Comparison of ENCODE assay signal across 10 mouse cellular contexts in the genomic region with DNA sequence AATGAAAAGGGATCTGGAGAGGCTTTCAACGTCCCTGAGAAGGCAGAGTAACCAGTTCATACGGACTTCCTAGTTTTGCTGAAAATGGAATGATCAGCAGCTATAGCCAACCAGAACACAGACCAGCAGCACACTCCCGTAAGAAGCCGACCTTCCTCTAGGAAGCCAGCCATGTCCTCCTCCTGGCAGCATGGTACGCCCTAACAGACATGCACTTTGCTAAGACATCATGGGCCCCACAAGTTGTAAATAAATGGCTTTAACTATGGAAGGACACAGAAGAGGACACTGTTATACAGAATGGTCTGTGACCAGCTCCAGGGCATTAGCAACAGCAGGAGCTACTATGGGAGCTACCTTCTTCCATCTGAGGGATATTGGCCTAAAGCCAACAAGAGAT.
A peak's percentile ranks its signal among the peaks of the same experiment; 100 is the strongest.
DNase-seq lines count a peak whose midpoint lies in the region; ATAC-seq and TF ChIP-seq lines count a peak whose summit lies in the region.
"Had no signal": no experiment of that assay in that cellular context is flagged by ENCODE, and none has a peak within 500 bp of the region (broad histone marks: within the 10 kb centered on the region; RNA-seq: fewer than 3 reads in every experiment).

No protein-coding gene starts in this region.

- H3K9ac ChIP-seq in heart, embryonic 16.5 days (ENCODE audit: low read length), result no peak overlapping the region
- H3K9ac ChIP-seq in CH12.LX (ENCODE audit: insufficient read depth, low read depth), result no peak overlapping the region

- TF ChIP-seq EP300 in CH12.LX (IDR thresholded peaks at IDR 0.05; ENCODE audit: low read length), result no peak

- no peak overlapping the region for H3K4me3 ChIP-seq in gastrocnemius, adult 2 months
- no peak overlapping the region for H3K4me3 ChIP-seq in heart, embryonic 16.5 days (ENCODE audit: low read length)
- H3K4me3 ChIP-seq in CH12.LX (replicated peaks in 1 of 3; ENCODE audit: low read depth in 2 of 3, low read length in 2 of 3, poor library complexity in 1 of 3), result no peak overlapping the region
- H3K4me3 ChIP-seq: megakaryocyte, embryonic 14.5 days had no signal

- ATAC-seq in heart, embryonic 16.5 days (replicated peaks; ENCODE audit: extremely low read depth, insufficient read depth, low FRiP score), result no peak

- no peak for DNase-seq in gastrocnemius, adult 2 months
- DNase-seq in gastrocnemius, postnatal 10 days, result no peak
- DNase-seq in heart, postnatal 4 days, result no peak
- no peak for DNase-seq in CH12.LX (ENCODE audit: extremely low read depth)
- peak; percentile 61 for DNase-seq in cerebellum, adult 9-10 months
- DNase-seq in kidney, adult 9 months, result no peak
- DNase-seq: adrenal gland, adult 8-10 months had no signal

- WGBS in heart, embryonic 16.5 days, result 80% methylated on average over 5 of the region's 5 CpGs

- intact Hi-C loops in gastrocnemius, adult 2 months (cut with DNase I), result no loop called here

- peak overlapping the region; percentile 78 for H3K27ac ChIP-seq in gastrocnemius, adult 2 months
- peak overlapping the region; percentile 97 for H3K27ac ChIP-seq in heart, embryonic 16.5 days (ENCODE audit: low read length)
- no peak overlapping the region for H3K27ac ChIP-seq in CH12.LX (ENCODE audit: insufficient read depth, low read depth)

- dilution Hi-C loops in CH12.LX (cut with MboI; ENCODE audit: extremely low pct_ligation_motif_present, extremely low pct_unique_long_range_greater_than_20kb, low sequenced_read_pairs), result no loop called here

- H3K4me1 ChIP-seq in heart, embryonic 16.5 days (ENCODE audit: control insufficient read depth, insufficient read depth, low read length), result peaks cover 59% of the 10 kb centered on the region
- peaks cover 16 to 36% of the 10 kb centered on the region in 2 experiments for H3K4me1 ChIP-seq in CH12.LX (ENCODE audit: control insufficient read depth in 1 of 2, insufficient read depth in 2 of 2)

- H3K36me3 ChIP-seq in heart, embryonic 16.5 days (ENCODE audit: control insufficient read depth, insufficient read depth), result no peaks in the 10 kb centered on the region
- H3K36me3 ChIP-seq in CH12.LX (replicated peaks in 1 of 2; ENCODE audit: control insufficient read depth in 1 of 2, insufficient read depth in 1 of 2, low read length in 1 of 2), result peaks cover 0 to 3% of the 10 kb centered on the region in 2 experiments

- no peak for TF ChIP-seq RAD21 in CH12.LX (IDR thresholded peaks at IDR 0.05; ENCODE audit: low read depth, low read length)

- no peak for TF ChIP-seq POLR2A in CH12.LX (IDR thresholded peaks at IDR 0.05; ENCODE audit: low read depth, low read length)

- no peak for TF ChIP-seq CTCF in gastrocnemius, adult 2 months (IDR thresholded peaks at IDR 0.05)
- TF ChIP-seq CTCF in CH12.LX (conservative IDR thresholded peaks at IDR 0.05 in 1 of 2, IDR thresholded peaks at IDR 0.05 in 1 of 2; ENCODE audit: low read depth in 2 of 2, low read length in 2 of 2), result no peak

- no peaks in the 10 kb centered on the region for H3K9me3 ChIP-seq in heart, embryonic 16.5 days (replicated peaks; ENCODE audit: control insufficient read depth, low read length)
- H3K9me3 ChIP-seq in CH12.LX (replicated peaks; ENCODE audit: low read length), result no peaks in the 10 kb centered on the region
- H3K9me3 ChIP-seq: megakaryocyte, embryonic 14.5 days had no signal

- no peak overlapping the region for H3K4me2 ChIP-seq in heart, embryonic 16.5 days (ENCODE audit: low read depth, low read length)
- H3K4me2 ChIP-seq in CH12.LX (ENCODE audit: insufficient read depth, low read depth, poor library complexity, severe bottlenecking), result no peak overlapping the region
- H3K4me2 ChIP-seq: liver, embryonic 11.5 days had no signal

- no peaks in the 10 kb centered on the region for H3K27me3 ChIP-seq in heart, embryonic 16.5 days (ENCODE audit: control insufficient read depth, insufficient read depth, low read length)
- H3K27me3 ChIP-seq in CH12.LX (replicated peaks), result no peaks in the 10 kb centered on the region

- no peaks in the 10 kb centered on the region for H3K79me2 ChIP-seq in CH12.LX (replicated peaks; ENCODE audit: control insufficient read depth, extremely low read depth, insufficient read depth, poor library complexity, severe bottlenecking)

- in situ Hi-C loops in CH12.LX (cut with MboI; ENCODE audit: low pct_ligation_motif_present, low pct_unique_long_range_greater_than_20kb, low sequenced_read_pairs), result no loop called here

TF ChIP-seq in CH12.LX, 34 proteins besides CTCF, POLR2A, EP300 and RAD21:
- no peak for TF ChIP-seq JUND (conservative IDR thresholded peaks at IDR 0.05; ENCODE audit: low read depth, low read length)
- no peak for TF ChIP-seq E2F4 (IDR thresholded peaks at IDR 0.05; ENCODE audit: insufficient replicate concordance, low read depth, low read length)
- no peak for TF ChIP-seq GABPA (IDR thresholded peaks at IDR 0.05; ENCODE audit: insufficient replicate concordance, low read depth, low read length)
- no peak for TF ChIP-seq BHLHE40 (IDR thresholded peaks at IDR 0.05; ENCODE audit: low read depth, low read length)
- 0 out of 2 replicates have a peak, but pooled peaks have one; percentile 1 for TF ChIP-seq NELFE (IDR thresholded peaks at IDR 0.05; ENCODE audit: low read depth, low read length)
